Mouse (Mus musculus) thymus, adult 2 months (tissue): ENCODE results near the gene Smok2b. TPM values are rescaled to one million over a fixed set of nuclear protein-coding genes. Genes with fewer than 3 reads are reported as not detected.
"Not testable (repeated sequence)": the region's sequence is repeated elsewhere in the genome, so short reads cannot be mapped to it uniquely, and the experiment has no call there.

Experiments
- DNase-seq: peaks from one replicate; pipeline ENCODE4 v3.0.0; 2021
- H3K27ac ChIP-seq: fragments of 200-500 bp; 2 replicates; pipeline ENCODE4 v1.5.1; 2012; ENCODE audit warnings: low read length, control low read depth; ENCODE audit not compliant: control insufficient read depth, insufficient read depth
- H3K27me3 ChIP-seq: fragments of 200-500 bp; 2 replicates; pipeline ENCODE4 v1.6.1; 2012; ENCODE audit warnings: mild to moderate bottlenecking, low read length, moderate library complexity, mixed read lengths; ENCODE audit not compliant: control insufficient read depth, insufficient read depth
- H3K36me3 ChIP-seq: fragments of 200-500 bp; 2 replicates; pipeline ENCODE4 v1.6.1; 2012; ENCODE audit warnings: mild to moderate bottlenecking, low read length, moderate library complexity; ENCODE audit not compliant: control insufficient read depth, insufficient read depth
- H3K4me1 ChIP-seq: fragments of 200-500 bp; replicated peaks from 2 replicates; pipeline ENCODE4 v1.6.1; 2012; ENCODE audit warnings: low read length; ENCODE audit not compliant: control insufficient read depth, insufficient read depth
- H3K4me3 ChIP-seq: fragments of 200-500 bp; 2 replicates; pipeline ENCODE4 v1.5.1; 2012; ENCODE audit warnings: mild to moderate bottlenecking, low read length, control low read depth, moderate library complexity; ENCODE audit not compliant: control insufficient read depth, insufficient read depth
- WGBS: fragments of 180-500 bp; shearing (Covaris S2); methylation state at CpG from one replicate; pipeline ENCODE4 v1.1.7; 2018; 5-methylcytosine and 5-hydroxymethylcytosine counted together
- polyA plus RNA-seq: library from polyadenylated mRNA; depleted of rRNA; stranded (reverse); fragments of >200 nt; gene quantifications from 2 replicates; pipeline ENCODE4 v1.2.3, GENCODE M21; 2012; rRNA removed

Gene Smok2b
- polyA plus RNA-seq: not detected in 2 replicates

DNA sequence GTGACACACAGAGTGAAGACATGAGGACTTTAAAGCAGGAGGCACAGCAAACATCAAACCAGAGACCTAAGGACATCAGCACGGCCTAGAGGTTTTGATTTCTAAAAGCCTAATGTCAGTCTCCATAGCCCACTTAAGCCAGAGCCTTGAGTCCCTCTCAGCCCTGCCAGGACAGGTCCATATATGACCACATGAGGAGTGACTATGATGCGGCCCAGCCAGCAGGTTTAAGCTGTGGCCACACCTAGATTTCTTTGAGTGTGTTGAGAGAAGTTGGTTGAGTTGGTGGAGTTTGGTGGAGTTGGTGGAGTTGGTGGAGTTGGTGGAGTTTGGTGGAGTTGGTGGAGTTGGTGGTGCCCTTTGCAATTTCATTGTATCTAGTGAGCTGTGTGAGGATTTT, at the start of gene Smok2b:
Gene Smok2b, plus strand, starts transcription at position 301 of the 400 bp plus-strand sequence.
- not testable (repeated sequence) for H3K4me1 ChIP-seq, H3K4me3 ChIP-seq, H3K27me3 ChIP-seq, DNase-seq, H3K36me3 ChIP-seq, H3K27ac ChIP-seq
- WGBS: 79% methylated on average over 2 of the region's 2 CpGs

DNA sequence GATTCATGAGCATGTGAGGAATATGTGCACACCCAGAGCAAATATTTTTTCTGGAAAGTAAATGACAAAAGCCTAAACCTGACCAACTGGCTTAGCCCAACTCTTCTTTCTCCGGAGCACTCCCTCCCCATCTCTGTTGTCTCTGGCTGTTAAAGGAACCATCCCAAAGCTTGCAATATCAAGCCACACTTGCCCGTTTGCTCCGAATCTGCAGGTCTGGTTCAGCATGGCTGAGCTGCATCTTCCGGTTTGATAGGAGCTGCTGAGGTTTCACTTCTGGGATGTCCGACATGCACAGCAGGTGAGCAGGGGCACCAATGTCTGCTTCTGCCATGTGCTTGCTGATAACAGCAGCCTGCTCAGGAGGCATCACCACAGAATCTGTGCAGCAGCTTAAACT, 49.6 kb upstream of the Smok2b start:
- DNase-seq, H3K4me1 ChIP-seq, H3K27me3 ChIP-seq, H3K36me3 ChIP-seq, H3K4me3 ChIP-seq, H3K27ac ChIP-seq: not testable (repeated sequence)
- WGBS: 94% methylated on average over 5 of the region's 5 CpGs

DNA sequence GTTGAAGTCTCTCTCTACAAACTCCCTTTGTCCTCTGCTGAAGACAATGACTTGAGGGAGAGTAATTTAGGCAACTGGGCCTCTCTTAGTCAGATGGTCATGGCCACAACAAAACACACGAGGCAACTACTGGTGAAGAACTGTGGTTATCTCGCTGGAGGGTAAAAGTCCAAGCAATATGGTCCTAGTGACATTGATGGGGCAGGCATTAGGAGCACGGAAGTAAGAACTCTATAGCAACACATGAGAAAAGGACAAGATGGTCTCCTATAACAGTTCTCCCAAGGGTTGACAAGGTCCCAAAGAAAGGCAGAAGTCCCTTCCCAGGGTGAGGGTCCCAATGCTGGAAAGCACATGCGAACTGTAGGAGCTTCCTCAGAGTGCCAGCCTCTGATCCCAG, 47.3 kb upstream of the Smok2b start:
- H3K27ac ChIP-seq, H3K4me3 ChIP-seq, H3K4me1 ChIP-seq, DNase-seq, H3K36me3 ChIP-seq, H3K27me3 ChIP-seq: not testable (repeated sequence)
- 70% methylated on average over 3 of the region's 4 CpGs for WGBS

- not testable (repeated sequence) for H3K4me3 ChIP-seq, H3K27ac ChIP-seq, H3K27me3 ChIP-seq, DNase-seq, H3K36me3 ChIP-seq, H3K4me1 ChIP-seq
- WGBS: 94% methylated on average over 5 of the region's 5 CpGs
These were observed 45.5 kb upstream of the Smok2b start for GRCm38 (mm10) chr17:13184514-13184913.

- not testable (repeated sequence) for H3K36me3 ChIP-seq, H3K27me3 ChIP-seq, H3K4me3 ChIP-seq, H3K4me1 ChIP-seq, H3K27ac ChIP-seq, DNase-seq
- 91% methylated on average over 6 of the region's 6 CpGs for WGBS
These were observed 43.5 kb upstream of the Smok2b start for GRCm38 (mm10) chr17:13186541-13186940.

DNA sequence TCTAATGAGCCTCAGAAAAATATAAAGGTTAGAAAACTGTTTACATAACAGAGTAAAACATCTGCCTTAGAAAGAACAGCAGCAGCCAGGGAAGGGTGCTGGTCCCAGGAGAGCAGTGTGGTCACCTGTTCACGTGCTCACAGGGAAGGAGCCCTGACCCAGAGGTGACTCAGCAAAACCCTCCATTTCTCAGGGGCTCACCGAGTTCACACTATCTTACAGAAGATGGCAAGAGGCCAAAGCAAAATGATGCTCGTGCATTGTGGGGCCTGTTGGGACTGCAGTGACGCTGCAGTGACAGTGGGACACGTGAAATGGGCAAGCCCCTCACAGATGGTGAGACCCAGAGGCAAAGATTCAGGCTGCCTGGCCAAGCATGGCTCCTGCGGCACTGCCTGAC, 42.4 kb upstream of the Smok2b start:
- not testable (repeated sequence) for H3K4me3 ChIP-seq, H3K36me3 ChIP-seq, H3K4me1 ChIP-seq, H3K27me3 ChIP-seq, DNase-seq, H3K27ac ChIP-seq
- WGBS: 58% methylated on average over 6 of the region's 6 CpGs

GRCm38 (mm10) chr17:13188846-13189245, 41.2 kb upstream of the Smok2b start:
- not testable (repeated sequence) for DNase-seq, H3K27me3 ChIP-seq, H3K27ac ChIP-seq, H3K4me3 ChIP-seq, H3K4me1 ChIP-seq, H3K36me3 ChIP-seq
- WGBS: 86% methylated on average over 2 of the region's 2 CpGs

- not testable (repeated sequence) for H3K27ac ChIP-seq, H3K4me3 ChIP-seq, H3K27me3 ChIP-seq, DNase-seq, H3K4me1 ChIP-seq, H3K36me3 ChIP-seq
- WGBS: 92% methylated on average over 10 of the region's 10 CpGs
These were observed 39.0 kb upstream of the Smok2b start for GRCm38 (mm10) chr17:13190836-13191583.

GRCm38 (mm10) chr17:13196486-13196885, 33.6 kb upstream of the Smok2b start:
- H3K36me3 ChIP-seq, DNase-seq, H3K27ac ChIP-seq: not testable (repeated sequence)

DNA sequence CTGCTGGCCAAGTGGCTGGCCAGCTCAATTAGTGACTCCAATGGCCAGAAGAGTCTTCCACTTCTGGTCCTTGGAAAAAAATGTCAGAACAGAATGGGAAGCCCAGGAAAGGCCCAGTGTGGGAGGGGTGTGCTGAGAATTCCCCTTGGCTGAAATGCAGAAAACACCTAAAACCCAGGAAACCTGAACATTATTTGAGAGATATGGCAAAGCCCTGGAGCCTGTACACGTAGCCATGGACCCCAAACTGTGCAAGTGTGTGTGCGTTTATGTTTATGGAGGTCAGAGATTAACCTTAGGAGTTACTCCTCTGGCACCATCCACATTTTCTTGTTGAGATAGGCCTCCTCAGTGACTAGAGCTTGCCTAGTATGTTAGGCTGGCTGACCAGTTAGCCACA, 31.2 kb upstream of the Smok2b start:
- 86% methylated on average over 2 of the region's 2 CpGs for WGBS
- not testable (repeated sequence) for H3K4me3 ChIP-seq, H3K27me3 ChIP-seq, DNase-seq, H3K4me1 ChIP-seq, H3K36me3 ChIP-seq, H3K27ac ChIP-seq

More at GRCm38 (mm10) chr17:13196486-13196885, 33.6 kb upstream of the Smok2b start:
- WGBS: 72% methylated on average over 4 of the region's 4 CpGs
- H3K27me3 ChIP-seq, H3K4me1 ChIP-seq, H3K4me3 ChIP-seq: not testable (repeated sequence)

DNA sequence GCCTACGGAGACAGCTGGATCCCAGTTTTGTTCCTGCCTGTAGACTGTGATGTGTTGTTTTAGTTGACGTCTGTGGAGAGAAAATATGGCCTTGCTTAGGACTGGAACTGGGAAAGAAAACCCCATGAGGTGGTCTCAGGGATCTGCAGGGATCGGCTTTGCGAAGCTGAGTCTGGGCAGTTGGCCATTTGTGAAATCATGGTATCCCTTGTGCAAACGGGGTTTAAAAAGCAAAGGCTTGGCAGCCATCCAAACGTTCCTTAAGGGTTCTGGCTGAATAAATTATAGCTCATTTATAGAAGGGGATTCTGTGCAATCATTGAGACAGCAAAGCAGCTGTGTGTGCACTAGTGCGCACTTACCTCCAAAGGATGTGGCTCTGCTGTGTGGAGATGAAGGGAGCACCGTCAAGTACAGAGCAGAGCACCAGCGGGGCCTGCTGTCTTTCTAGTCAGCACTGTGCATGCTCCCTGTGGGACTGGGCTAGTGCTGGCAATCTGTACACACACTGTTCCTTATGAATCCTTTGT, 30.1 kb upstream of the Smok2b start:
- not testable (repeated sequence) for H3K27me3 ChIP-seq, H3K27ac ChIP-seq, H3K4me3 ChIP-seq, H3K36me3 ChIP-seq, DNase-seq, H3K4me1 ChIP-seq
- WGBS: 88% methylated on average over 8 of the region's 9 CpGs
